Mouse (Mus musculus) adrenal gland (tissue): ENCODE results near the gene Olig2.

Source experiments
- intact Hi-C: fragments of 180-260 bp; cut with DNase I; formaldehyde crosslinking; loops from one replicate; pipeline ENCODE4 v1.15.1; 2025

Olig2 gene

DNA sequence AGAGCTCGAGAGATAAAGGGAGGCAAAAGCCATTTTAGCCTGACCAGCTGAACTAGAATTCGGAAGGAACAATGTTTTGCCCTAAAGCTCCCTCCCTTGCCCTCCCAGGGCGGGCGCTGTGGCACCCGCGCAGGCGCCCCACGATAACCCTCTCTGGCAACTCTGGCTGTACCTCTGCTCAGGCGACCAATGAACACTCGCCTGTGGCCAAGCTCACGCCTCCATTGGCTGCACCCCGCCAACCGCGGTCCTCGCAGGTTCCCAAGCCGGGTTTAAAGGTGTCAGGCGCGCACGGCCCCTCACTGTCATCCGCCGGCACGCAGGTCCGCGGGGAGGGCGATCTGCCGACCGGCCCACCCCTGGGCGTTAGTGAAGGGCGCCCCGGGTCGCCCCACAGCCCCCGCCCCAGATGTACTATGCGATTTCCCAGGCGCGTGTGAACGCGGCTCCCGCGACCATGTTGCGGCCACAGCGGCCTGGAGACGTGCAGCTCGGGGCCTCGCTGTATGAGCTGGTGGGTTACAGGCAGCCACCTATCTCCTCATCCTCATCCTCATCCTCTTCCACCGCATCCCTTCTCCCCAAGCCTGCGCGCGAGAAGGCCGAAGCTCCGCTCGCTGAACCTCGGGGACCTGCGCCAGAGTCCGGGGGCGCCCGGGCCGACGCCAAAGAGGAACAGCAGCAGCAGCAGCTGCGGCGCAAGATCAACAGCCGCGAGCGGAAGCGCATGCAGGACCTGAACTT, 44.4 kb downstream of the Olig2 start, which contains the start of gene Olig1:
Gene Olig1, plus strand, starts transcription at position 305 of the 744 bp plus-strand sequence.
- intact Hi-C loops, result no loop called here

DNA sequence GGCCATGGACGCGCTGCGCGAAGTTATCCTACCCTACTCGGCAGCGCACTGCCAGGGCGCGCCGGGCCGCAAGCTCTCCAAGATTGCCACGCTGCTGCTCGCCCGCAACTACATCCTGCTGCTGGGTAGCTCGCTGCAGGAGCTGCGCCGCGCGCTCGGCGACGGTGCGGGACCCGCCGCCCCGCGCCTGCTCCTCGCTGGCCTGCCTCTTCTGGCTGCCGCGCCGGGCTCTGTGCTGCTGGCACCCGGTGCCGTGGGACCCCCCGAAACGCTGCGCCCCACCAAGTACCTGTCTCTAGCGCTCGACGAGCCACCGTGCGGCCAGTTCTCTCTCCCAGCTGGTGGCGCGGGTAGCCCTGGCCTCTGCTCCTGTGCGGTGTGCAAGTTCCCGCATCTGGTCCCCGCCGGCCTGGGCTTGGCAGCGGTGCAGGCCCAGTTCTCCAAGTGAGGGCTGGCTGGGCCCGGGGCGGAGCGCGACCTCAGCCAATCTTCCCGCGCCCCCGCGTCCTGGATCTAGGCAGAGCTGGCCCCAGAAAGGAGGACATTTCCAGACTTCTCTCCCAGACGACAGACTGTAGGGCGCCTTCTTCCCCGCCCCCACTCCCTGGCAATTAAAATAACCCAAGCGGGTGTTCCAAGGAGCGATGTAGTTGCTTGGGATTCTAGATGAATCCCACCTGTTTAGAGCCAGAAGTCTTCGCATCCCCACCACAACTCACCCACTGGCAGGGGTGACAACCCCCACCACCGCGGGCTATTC, 45.1 kb downstream of the Olig2 start:
- intact Hi-C loops, result no loop called here

DNA sequence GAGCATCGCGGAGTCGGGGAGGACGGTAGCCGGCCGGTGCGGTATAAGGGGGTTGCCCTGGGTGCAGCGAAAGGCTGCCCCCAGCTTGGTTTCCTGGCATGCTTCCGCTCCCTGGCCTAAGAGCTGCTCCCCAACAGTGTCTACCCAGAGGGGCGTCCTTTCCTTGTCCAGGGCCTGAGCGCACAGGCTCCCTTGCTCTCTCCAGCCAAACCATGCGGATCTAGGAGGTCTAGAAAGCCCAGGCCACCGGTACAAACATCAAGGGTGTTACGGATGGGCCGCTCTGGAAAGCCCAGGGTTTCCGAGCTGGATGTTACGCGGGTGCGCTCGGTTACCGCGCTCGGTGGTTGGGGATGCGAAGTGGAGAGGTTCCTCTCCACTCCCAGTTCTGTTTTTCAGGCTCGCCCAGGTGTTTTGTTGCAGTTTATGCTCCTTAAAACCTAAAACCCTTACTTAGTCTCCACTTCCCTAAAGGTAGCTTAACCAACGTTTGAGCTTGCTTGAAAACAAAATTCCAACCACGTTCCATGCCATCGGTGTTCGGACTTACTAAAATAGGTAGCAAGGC, 45.8 kb downstream of the Olig2 start:
- intact Hi-C loops, result no loop called here

DNA sequence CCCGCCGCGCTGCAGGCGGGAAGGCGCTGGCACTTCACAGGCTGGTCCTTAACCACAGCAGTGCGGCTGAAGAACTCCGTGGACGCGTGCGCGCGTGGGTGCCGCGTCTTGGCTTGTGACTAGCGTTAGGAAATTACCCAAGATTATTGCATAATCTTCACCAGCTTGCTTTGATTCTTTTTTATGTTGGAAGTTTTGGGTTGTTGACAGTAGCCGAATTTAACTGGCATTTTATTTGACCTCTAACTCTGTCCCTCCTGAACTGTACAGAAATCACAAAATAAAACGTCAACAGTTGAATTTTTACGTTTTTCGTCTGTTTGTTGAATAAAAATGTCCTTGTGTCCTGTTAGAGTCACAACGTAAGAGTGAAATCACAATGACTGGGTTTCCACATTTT, 46.4 kb downstream of the Olig2 start:
- intact Hi-C loops, result no loop called here
